Mouse (Mus musculus) heart, adult 9 months (tissue): ENCODE measurements around the gene Bbs10.

Experiments used
- DNase-seq, 2 experiments: peaks; one replicate each; pipeline ENCODE4 v3.0.0; 2022; ENCODE audit warnings: low spot score in 2 of 2

Gene Bbs10

GRCm38 (mm10) chr10:111298140-111299098, at the start of gene Bbs10:
Gene Bbs10, plus strand, starts transcription at chr10:111298679.
- peak; percentile 95 for DNase-seq

DNA sequence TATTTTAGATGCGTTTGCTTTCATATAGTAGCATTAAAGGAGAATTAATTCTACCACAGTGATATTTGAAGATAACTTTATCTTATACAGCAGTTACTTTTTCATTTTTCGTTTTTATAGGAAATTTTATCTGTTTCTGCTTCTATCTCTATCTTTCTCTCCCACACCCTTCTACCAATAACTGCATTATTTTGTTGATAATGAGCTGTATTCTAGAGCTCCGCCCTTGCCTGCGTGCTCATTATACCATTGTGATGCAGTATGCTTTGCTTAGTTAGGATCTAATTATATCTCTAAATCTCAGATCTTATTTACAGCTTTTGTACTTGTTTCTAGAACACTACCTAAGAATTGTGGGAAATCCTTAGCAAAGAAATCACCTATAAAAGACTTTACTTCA, 48.3 kb upstream of the Bbs10 start:
- no peak for DNase-seq

- DNase-seq = no peak
These were observed 46.8 kb upstream of the Bbs10 start for GRCm38 (mm10) chr10:111251666-111252065.

DNA sequence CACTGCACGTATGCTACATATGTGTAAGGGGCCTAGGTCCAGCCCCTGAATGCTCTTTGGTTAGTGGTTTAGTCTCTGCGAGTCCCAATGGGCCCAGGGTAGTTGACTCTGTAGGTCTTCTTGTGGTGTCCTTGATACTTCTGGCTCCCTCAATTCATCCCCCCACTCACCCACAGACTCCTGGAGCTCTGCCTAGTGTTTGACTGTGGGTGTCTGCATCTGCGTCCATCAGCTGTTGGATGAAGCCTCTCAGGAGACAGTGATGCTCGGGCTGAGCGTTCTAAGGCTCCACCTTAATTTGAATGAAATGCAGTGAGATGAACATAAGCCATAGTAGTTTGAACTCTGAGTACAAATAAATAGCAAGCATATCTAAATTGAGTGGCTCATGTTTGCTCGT, 43.3 kb upstream of the Bbs10 start:
- no peak for DNase-seq

DNA sequence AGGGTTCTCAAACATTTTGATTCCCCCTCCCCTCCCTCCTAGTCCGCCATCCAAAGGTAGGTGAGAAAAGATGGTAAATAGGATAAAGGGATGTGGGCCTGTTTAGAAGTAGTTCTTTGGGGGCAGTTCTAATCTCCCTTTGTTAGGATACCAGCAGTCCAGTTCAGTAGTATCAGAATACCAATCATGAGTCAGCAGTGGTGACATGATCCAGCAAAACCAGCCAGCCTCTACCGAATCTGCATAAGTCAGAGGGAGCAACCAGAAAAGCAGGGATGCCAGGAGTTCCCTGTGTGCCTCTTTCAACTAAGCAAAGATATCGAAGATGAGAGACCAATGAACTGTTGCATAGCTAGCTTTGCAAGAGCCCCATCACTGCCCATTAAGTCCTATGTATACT, 42.3 kb upstream of the Bbs10 start:
- DNase-seq = no peak

DNA sequence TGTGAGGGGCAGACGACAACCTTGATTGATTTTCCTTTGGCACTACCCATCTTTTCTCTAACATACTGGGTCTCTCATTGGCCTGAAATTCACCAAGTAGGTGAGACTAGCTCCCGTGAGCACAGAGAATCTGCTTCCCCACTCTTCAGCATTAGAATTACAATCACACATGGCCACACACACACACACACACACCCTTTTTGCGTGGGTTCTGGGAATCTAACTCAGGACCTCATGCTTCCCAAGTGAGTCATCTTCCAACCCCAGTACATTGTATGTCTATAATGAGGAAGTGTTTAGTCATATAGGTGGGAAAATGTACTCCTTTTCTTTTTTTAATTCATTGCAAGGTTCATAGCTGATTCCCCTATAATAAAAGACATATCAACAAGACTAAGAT, 41.1 kb upstream of the Bbs10 start:
- no peak for DNase-seq

DNA sequence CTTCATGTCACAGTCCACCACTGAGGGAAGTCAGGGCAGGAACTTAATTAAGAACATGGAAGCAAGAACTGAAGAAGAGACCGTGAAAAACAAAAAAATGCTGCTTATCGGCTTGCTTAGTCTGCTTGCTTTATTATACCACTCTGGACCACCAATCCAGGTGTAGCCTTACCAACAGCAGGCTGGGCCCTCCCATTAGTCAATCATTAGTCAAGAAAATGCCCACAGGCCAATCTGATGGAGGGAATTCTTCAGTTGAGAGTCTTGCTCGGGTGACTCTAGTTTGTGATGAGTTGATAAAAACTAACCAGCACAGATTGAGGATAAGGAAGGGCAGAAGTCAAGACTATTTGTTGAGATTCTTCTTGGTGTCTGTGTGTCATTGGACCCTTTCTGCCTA, 40.2 kb upstream of the Bbs10 start:
- DNase-seq = no peak

DNA sequence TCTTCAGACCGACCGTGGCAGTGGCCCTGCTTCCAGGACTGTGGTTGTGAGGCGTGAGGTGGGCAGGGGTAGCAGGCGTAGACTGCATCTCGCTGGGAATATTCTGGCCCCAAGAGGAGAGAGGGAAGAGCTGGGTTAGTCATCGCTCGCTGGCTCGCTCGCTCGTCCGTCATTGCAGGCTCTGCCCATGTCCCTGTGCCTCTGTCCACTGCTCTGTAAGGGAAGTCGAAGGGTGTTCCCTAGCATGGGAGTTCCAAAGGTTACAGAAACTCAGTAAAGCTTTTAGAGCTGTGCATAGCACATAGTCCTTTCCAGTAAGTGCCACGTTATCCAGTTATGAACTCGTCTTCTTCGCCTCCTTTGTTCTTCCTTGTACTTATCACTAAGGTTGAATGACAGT, 26.8 kb upstream of the Bbs10 start:
- peak; percentile 9 to 22 for DNase-seq

DNA sequence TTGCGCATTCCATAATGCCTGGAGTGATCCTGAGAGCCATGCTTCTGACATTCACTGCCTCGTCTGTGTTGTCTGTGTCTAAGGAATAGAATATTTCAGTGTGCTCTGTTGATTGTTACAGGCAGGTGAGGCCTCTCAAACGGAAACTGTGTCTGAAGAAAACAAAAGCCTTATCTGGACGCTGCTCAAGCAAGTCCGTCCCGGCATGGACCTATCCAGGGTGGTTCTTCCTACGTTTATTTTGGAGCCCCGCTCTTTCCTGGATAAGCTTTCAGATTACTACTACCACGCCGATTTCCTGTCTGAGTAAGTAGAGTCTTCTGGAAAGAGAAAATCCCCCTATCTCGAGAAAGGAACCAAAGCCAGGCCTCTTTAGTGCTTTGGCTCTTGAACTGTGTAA, 25.6 kb upstream of the Bbs10 start:
- peak; percentile 22 to 30 for DNase-seq

GRCm38 (mm10) chr10:111273463-111274088, 24.9 kb upstream of the Bbs10 start:
- no peak for DNase-seq

- no peak for DNase-seq
These were observed 22.7 kb upstream of the Bbs10 start for GRCm38 (mm10) chr10:111275822-111276221.

- DNase-seq = no peak
These were observed 848 bp upstream of the Bbs10 start for GRCm38 (mm10) chr10:111297631-111298030.

- DNase-seq = no peak
These were observed 1.1 kb downstream of the Bbs10 start for GRCm38 (mm10) chr10:111299591-111299990.

GRCm38 (mm10) chr10:111301041-111301440, 2.6 kb downstream of the Bbs10 start:
- DNase-seq = no peak

GRCm38 (mm10) chr10:111302486-111302885, 4.0 kb downstream of the Bbs10 start:
- DNase-seq = no peak

GRCm38 (mm10) chr10:111308850-111309501, 10.5 kb downstream of the Bbs10 start:
- no peak for DNase-seq

DNA sequence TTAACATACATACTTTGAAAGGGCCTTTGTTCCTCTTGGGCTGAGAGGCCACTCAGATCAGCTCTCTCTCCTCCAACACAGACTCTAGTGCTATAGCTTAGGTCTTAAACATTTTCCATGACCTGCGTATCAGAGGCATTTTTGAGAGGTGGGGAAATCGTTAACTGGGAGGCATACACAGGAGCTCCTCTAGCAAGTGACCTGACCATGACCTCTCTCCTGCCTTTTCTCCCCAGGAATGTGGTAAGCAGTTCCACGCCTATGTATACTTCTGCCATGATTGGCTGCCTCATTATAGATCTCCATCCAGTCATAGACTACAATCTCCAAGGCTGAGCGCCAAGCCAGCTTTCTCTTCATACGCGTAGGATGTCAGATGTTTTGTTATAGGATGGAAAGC, 14.8 kb downstream of the Bbs10 start:
- DNase-seq = no peak

GRCm38 (mm10) chr10:111314636-111315395, 16.3 kb downstream of the Bbs10 start:
- DNase-seq = no peak

GRCm38 (mm10) chr10:111315940-111316339, 17.5 kb downstream of the Bbs10 start:
- no peak for DNase-seq

GRCm38 (mm10) chr10:111318021-111318420, 19.5 kb downstream of the Bbs10 start:
- DNase-seq = no peak

DNA sequence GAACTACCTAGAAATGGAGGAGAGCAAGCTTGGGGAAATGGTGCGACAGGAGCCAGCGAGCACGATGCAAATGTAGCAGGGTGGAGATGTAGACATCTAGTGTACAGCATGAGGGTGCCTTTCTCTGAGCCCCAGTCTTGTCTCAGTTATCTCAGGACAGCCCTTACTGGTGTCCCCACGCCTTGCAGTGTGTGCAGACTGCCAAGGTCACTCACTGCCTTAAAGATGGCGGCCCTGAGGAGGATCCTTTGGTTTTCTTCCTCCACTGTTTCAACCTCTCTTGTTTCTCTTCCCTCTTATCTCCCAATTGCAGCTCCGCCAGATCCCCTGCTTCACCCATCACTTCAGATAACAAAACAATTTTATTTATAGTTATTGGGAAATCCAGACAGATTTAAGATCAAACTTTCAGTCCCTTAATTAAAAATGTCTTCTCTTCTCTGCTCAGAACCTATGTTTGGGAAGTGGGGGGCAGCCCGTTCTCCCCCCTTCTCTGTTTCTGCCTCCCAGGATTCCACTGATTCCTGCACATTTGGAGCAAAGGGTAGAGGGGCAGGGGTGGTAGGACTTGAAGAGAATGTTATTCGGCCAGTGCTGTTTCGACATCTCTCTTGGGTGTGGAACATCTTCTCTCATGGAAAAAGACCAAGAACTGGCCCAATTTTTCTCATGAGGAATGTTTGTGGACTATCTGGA, 20.5 kb downstream of the Bbs10 start:
- DNase-seq = no peak
